Comparison of ENCODE assay signal across 10 mouse cellular contexts in the genomic region with DNA sequence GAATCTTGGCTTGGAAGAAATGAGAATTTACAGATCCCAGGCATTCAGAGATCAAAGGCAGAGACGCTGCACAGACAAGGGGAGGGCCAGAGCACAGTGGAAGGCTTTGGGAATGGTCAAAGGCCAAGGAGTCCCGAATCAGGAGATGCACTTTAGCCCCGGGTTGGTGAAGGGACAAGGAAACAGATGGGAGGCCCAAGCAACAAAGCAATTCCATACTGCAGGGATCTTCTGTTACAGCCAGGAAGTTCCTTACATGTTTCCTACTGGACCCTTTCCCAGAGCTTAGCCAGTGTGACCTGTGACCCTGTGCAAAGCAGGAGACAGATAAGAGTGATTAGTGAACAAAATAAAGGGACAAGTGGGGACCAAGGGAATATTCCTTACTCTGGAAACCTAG.
DNase-seq lines count a peak whose midpoint lies in the region; ATAC-seq and TF ChIP-seq lines count a peak whose summit lies in the region.
"Had no signal": no experiment of that assay in that cellular context is flagged by ENCODE, and none has a peak within 500 bp of the region (broad histone marks: within the 10 kb centered on the region; RNA-seq: fewer than 3 reads in every experiment).

No protein-coding gene starts in this region.

- H3K4me1 ChIP-seq in heart, postnatal 0 days (ENCODE audit: control insufficient read depth, insufficient read depth), result no peaks in the 10 kb centered on the region
- H3K4me1 ChIP-seq: embryonic facial prominence, embryonic 13.5 days had no signal

- no peaks in the 10 kb centered on the region for H3K36me3 ChIP-seq in heart, postnatal 0 days (replicated peaks; ENCODE audit: control insufficient read depth, insufficient read depth, low read length)
- H3K36me3 ChIP-seq: embryonic facial prominence, embryonic 13.5 days had no signal

- intact Hi-C loops in heart, postnatal 36 days (cut with DNase I), result no loop called here

- no peaks in the 10 kb centered on the region for H3K27me3 ChIP-seq in heart, postnatal 0 days (ENCODE audit: control insufficient read depth, insufficient read depth, low read length)
- H3K27me3 ChIP-seq: embryonic facial prominence, embryonic 13.5 days had no signal

- H3K4me3 ChIP-seq in heart, postnatal 0 days (ENCODE audit: low read depth, low read length), result no peak overlapping the region
- H3K4me3 ChIP-seq: embryonic facial prominence, embryonic 13.5 days had no signal

- peak; percentile 6 to 31 for DNase-seq in heart, adult 9 months (ENCODE audit: low spot score in 2 of 2)
- DNase-seq in heart, postnatal 36 days, result no peak
- peak; percentile 47 for DNase-seq in adrenal gland, postnatal 14 days
- peak; percentile 24 for DNase-seq in heart, postnatal 0 days (ENCODE audit: low spot score)
- DNase-seq in kidney, postnatal 14 days, result peak; percentile 82
- DNase-seq in ovary, adult 18-20 months (ENCODE audit: low spot score), result no peak
- DNase-seq in cerebellum, adult 8-10 months, result no peak
- no peak for DNase-seq in gastrocnemius, postnatal 10 days
- DNase-seq: midbrain, embryonic 14.5 days had no signal

- 23% methylated on average over 3 of the region's 3 CpGs for WGBS in heart, postnatal 0 days

- H3K9ac ChIP-seq in heart, postnatal 0 days (replicated peaks; ENCODE audit: low read depth, low read length), result no peak overlapping the region
- H3K9ac ChIP-seq: embryonic facial prominence, embryonic 13.5 days had no signal

- 0 out of 2 replicates have a peak, but pooled peaks have one; percentile 46 for TF ChIP-seq EP300 in heart, postnatal 0 days (IDR thresholded peaks at IDR 0.05; ENCODE audit: low read depth)

- H3K27ac ChIP-seq in heart, postnatal 0 days (ENCODE audit: low read depth), result peak overlapping the region; percentile 48; the same call in 1 of the 2 replicates
- H3K27ac ChIP-seq: embryonic facial prominence, embryonic 13.5 days had no signal

- no peak for TF ChIP-seq CTCF in heart, postnatal 0 days (IDR thresholded peaks at IDR 0.05; ENCODE audit: low read depth)

- peak; percentile 70; the same call in 1 of the 2 replicates for ATAC-seq in heart, postnatal 0 days (ENCODE audit: insufficient read depth, low read depth)

- no peak overlapping the region for H3K4me2 ChIP-seq in heart, postnatal 0 days (ENCODE audit: low read depth, low read length)
- H3K4me2 ChIP-seq: embryonic facial prominence, embryonic 13.5 days had no signal

- no peaks in the 10 kb centered on the region for H3K9me3 ChIP-seq in heart, postnatal 0 days (replicated peaks; ENCODE audit: control insufficient read depth, low read length)
- H3K9me3 ChIP-seq: embryonic facial prominence, embryonic 13.5 days had no signal

Comparison
In these comparisons a context has a peak if more than half of its experiments do, and no peak if none do; other contexts are left out.
1. DNase-seq: peak in heart, adult 9 months (2 of 2), adrenal gland, postnatal 14 days (single experiment), heart, postnatal 0 days (single experiment) and kidney, postnatal 14 days (single experiment); none in heart, postnatal 36 days (0 of 2), ovary, adult 18-20 months (single experiment), cerebellum, adult 8-10 months (single experiment) and gastrocnemius, postnatal 10 days (single experiment).